Mouse (Mus musculus) small intestine, adult 2 months (tissue): ENCODE measurements around the gene Nfatc2. TPM values are rescaled to one million over a fixed set of nuclear protein-coding genes. Genes with fewer than 3 reads are reported as not detected.
A peak's percentile ranks its signal among the peaks of the same experiment; 100 is the strongest.

ENCODE experiments used
- H3K27ac ChIP-seq: fragments of 200-500 bp; 2 replicates; pipeline ENCODE4 v1.5.1; 2012; ENCODE audit warnings: low read depth, low read length, control low read depth, inconsistent platforms; ENCODE audit not compliant: insufficient read depth
- H3K27me3 ChIP-seq: fragments of 200-500 bp; 2 replicates; pipeline ENCODE4 v1.6.1; 2012; ENCODE audit warnings: mild to moderate bottlenecking, moderate library complexity, low read length, inconsistent platforms; ENCODE audit not compliant: control insufficient read depth, insufficient read depth
- H3K36me3 ChIP-seq: fragments of 200-500 bp; 2 replicates; pipeline ENCODE4 v1.6.1; 2012; ENCODE audit warnings: mild to moderate bottlenecking, low read length, control low read depth, inconsistent platforms; ENCODE audit not compliant: control insufficient read depth, insufficient read depth
- H3K4me1 ChIP-seq: fragments of 200-500 bp; 2 replicates; pipeline ENCODE4 v1.6.1; 2012; ENCODE audit warnings: low read length, inconsistent platforms, mixed read lengths; ENCODE audit not compliant: control insufficient read depth, insufficient read depth, insufficient read length
- H3K4me3 ChIP-seq: fragments of 200-500 bp; 2 replicates; pipeline ENCODE4 v1.5.1; 2012; ENCODE audit warnings: low read depth, mild to moderate bottlenecking, control low read depth, inconsistent platforms, low read length, moderate library complexity
- CTCF ChIP-seq: fragments of 200-500 bp; IDR thresholded peaks from 2 replicates; pipeline ENCODE4 v1.5.1; 2012; ENCODE audit warnings: low read depth, mild to moderate bottlenecking, control low read depth, inconsistent platforms, low read length, moderate library complexity, mixed read lengths; ENCODE audit not compliant: insufficient replicate concordance, insufficient read length; ENCODE audit errors: extremely low read depth
- POLR2A ChIP-seq: fragments of 200-500 bp; IDR thresholded peaks from 2 replicates; pipeline ENCODE4 v1.6.1; 2012; ENCODE audit warnings: low read depth, mild to moderate bottlenecking, control low read depth, inconsistent platforms, low read length, moderate library complexity
- WGBS: fragments of 180-500 bp; shearing (Covaris S2); methylation state at CpG from one replicate; pipeline ENCODE4 v1.1.7; 2018; 5-methylcytosine and 5-hydroxymethylcytosine counted together
- polyA plus RNA-seq: library from polyadenylated mRNA; depleted of rRNA; stranded (reverse); fragments of >200 nt; gene quantifications from 2 replicates; pipeline ENCODE4 v1.2.3, GENCODE M21; 2012

The Nfatc2 gene
- polyA plus RNA-seq, 1 experiment: 3.9 TPM

DNA sequence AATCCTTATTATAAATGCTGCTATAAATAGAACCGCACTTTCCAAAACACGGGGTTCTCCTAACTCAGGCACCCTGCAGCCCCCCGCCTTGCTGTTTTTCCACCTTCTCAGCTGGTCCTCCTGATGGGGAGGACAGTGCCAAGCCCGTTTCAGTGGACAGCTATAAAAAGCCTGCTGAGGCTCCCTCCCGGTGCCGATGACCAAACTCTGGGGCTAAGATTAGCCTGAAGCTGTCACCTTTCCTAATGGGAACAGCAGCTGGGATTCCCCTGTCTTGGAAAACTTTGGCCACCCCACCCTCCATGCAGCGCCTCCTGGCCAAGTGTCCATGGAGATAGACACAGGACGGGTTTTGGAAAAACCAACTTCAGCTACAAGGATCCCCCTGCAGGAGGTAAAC lies 81.9 kb downstream of the Nfatc2 start:
- H3K4me1 ChIP-seq: peaks cover 6% of the 10 kb centered on the region; the same call in 1 of the 2 replicates
- 79% methylated on average over 8 of the region's 8 CpGs for WGBS
- TF ChIP-seq POLR2A: no peak
- no peak for TF ChIP-seq CTCF

DNA sequence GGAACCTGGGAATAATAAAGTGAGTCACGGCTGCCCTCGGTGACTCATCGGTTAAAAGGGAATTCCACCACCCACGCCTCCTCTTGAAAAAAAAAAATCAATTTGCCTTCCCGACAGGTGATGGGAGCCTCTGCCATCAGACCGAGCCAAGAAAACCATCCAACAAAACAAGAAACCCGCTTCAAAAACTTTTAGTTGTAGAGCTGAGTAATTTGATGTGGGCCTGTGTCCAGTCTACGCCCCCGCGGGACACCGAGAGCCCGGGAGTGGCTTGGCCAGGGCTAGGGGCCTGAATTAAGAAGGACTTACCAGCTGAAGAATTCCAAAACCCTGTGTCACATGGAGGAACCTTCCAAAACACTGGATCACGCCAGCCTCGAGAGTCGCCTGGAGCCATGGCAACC lies 83.2 kb downstream of the Nfatc2 start:
- H3K4me3 ChIP-seq: no peak overlapping the region
- no peaks in the 10 kb centered on the region for H3K36me3 ChIP-seq
- H3K27me3 ChIP-seq: no peaks in the 10 kb centered on the region
- H3K27ac ChIP-seq: no peak overlapping the region
- TF ChIP-seq POLR2A (no peak), CTCF (no peak)
- WGBS: 45% methylated on average over 15 of the region's 15 CpGs
- peaks cover 6% of the 10 kb centered on the region; the same call in 1 of the 2 replicates for H3K4me1 ChIP-seq

More for the DNA sequence above, 81.9 kb downstream of the Nfatc2 start:
- H3K27ac ChIP-seq: no peak overlapping the region
- no peak overlapping the region for H3K4me3 ChIP-seq
- no peaks in the 10 kb centered on the region for H3K27me3 ChIP-seq
- no peaks in the 10 kb centered on the region for H3K36me3 ChIP-seq

DNA sequence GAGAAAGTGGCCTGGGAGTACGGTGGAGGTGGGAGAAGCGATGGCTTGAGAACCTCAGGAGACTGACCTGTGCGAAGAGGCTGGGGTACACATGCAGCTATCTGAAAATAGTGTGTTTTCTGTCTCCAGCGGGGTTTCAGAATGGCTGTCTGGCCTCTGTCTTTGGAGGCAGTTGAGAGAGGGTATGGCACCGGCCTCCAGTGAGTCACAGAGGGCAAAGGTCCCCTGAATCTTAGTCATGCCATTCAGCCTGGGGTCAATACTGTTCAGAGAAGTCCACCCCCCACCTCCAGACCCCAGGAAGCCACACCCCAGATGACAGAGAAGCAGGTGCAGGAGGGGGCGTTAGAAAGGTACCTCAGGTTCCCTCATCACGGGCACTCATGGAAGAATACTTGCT lies 83.7 kb downstream of the Nfatc2 start:
- TF ChIP-seq CTCF (no peak), POLR2A (no peak)
- no peaks in the 10 kb centered on the region for H3K27me3 ChIP-seq
- H3K27ac ChIP-seq: no peak overlapping the region
- H3K36me3 ChIP-seq: no peaks in the 10 kb centered on the region
- WGBS: 67% methylated on average over 7 of the region's 7 CpGs
- H3K4me1 ChIP-seq: peaks cover 6% of the 10 kb centered on the region; the same call in 1 of the 2 replicates
- no peak overlapping the region for H3K4me3 ChIP-seq

DNA sequence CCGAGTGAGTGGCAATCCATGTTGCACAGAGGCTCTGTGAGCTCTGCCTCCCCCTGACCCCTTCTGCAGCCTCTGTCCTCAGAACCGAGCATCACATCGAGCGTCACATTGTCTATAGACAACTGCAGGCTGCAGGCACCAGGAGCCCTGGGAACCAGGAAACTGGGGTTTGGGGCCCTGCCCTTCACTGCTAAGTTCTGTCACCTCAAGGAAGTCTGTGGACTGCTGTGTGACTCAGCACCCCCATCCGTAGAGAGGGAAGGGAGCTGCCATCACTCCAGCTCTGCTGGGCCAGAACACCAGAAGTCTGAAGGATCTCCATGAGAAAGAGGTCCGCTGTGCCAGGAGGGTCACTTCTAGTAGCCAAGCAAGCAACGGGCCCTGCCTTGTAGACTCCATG lies 84.7 kb downstream of the Nfatc2 start:
- H3K36me3 ChIP-seq: no peaks in the 10 kb centered on the region
- H3K4me1 ChIP-seq: peaks cover 6% of the 10 kb centered on the region; the same call in 1 of the 2 replicates
- 83% methylated on average over 7 of the region's 7 CpGs for WGBS
- TF ChIP-seq POLR2A (no peak), CTCF (no peak)
- H3K27me3 ChIP-seq: no peaks in the 10 kb centered on the region
- H3K4me3 ChIP-seq: no peak overlapping the region
- H3K27ac ChIP-seq: no peak overlapping the region

DNA sequence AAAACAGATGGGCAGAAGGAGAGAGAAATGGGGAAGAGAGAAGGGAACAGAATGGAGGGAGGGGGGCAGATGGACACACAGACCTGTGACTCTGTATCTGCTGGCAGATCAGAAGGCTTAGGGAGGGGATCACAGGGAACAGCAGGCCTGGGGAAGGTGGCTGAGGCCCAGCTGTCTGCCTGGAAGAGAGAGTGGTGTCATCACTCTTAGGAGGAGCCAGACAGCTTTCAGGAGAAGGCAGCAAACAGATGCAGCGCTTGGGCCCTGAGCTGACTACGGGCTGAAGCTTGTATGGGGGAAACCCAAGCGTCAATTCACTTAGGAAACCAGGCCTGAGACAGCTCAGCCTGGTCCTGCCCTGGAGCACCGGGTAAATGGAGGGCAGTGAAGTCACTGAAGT lies 86.0 kb downstream of the Nfatc2 start:
- TF ChIP-seq POLR2A: no peak
- TF ChIP-seq CTCF: no peak
- no peak overlapping the region for H3K4me3 ChIP-seq
- no peaks in the 10 kb centered on the region for H3K36me3 ChIP-seq
- 88% methylated on average over 4 of the region's 4 CpGs for WGBS
- no peak overlapping the region for H3K27ac ChIP-seq
- no peaks in the 10 kb centered on the region for H3K27me3 ChIP-seq
- H3K4me1 ChIP-seq: peaks cover 6% of the 10 kb centered on the region; the same call in 1 of the 2 replicates

DNA sequence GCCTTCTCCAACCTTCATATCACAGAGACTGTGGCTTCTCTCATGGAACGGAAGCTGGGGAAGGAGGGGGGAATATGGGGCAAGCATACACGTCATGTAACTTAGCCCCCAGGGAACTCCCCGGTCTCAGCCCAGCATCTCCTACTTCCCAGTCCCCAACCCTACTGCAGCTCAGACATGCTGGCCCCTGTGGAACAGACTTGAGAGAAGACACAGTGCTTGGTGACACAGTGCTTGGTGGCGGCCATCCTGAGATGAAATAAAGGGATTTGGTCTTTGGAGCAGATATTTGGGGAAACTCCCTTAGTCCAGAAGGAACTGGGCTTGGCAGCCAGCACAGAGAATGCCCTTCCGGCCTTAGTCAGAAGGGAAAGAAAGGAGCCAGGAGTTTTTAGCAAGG lies 87.3 kb downstream of the Nfatc2 start:
- 82% methylated on average over 5 of the region's 5 CpGs for WGBS
- TF ChIP-seq POLR2A: no peak
- no peak for TF ChIP-seq CTCF
- Histone ChIP-seq H3K4me3 (no peak overlapping the region), H3K27ac (no peak overlapping the region), H3K27me3 (no peaks in the 10 kb centered on the region), H3K36me3 (no peaks in the 10 kb centered on the region), H3K4me1 (peaks cover 6% of the 10 kb centered on the region; the same call in 1 of the 2 replicates)

DNA sequence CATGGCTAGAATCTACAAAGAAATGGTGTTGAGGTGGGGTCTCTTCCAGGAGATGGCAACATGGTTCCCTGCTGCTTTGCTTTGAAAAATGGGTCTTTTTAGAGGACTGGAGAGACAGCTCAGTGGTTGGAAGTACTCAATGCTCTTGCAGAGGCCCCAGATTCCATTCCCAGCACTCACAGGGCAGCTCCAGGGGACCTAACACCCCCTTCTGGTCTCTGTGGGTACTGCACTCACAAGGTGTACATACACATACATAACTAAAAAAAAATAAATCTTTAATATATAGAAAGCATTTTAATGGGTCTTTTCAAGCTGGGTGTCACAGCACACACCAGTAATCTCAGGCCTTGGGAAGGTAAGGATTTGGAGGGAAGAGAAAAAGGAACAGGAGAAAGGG lies 89.9 kb downstream of the Nfatc2 start:
- no peaks in the 10 kb centered on the region for H3K27me3 ChIP-seq
- no peak for TF ChIP-seq POLR2A
- TF ChIP-seq CTCF: peak; percentile 15; the same call in 1 of the 2 replicates
- H3K27ac ChIP-seq: no peak overlapping the region
- H3K4me1 ChIP-seq: no peaks in the 10 kb centered on the region
- no peaks in the 10 kb centered on the region for H3K36me3 ChIP-seq
- no peak overlapping the region for H3K4me3 ChIP-seq
